Mouse (Mus musculus) brain, embryonic 14.5 days (tissue): ENCODE measurements around the gene Prrc2b.

Experiments
- CTCF ChIP-seq: fragments of 200-500 bp; IDR thresholded peaks from 2 replicates; pipeline ENCODE4 v1.5.1; 2012; ENCODE audit warnings: inconsistent platforms, mild to moderate bottlenecking, moderate library complexity, borderline replicate concordance; ENCODE audit not compliant: insufficient read depth, insufficient read length; ENCODE audit errors: extremely low read depth
- POLR2A ChIP-seq: fragments of 200-500 bp; IDR thresholded peaks from 2 replicates; pipeline ENCODE4 v1.6.1; 2012; ENCODE audit warnings: mild to moderate bottlenecking, inconsistent platforms, borderline replicate concordance; ENCODE audit not compliant: poor library complexity, insufficient read depth, insufficient read length, severe bottlenecking; ENCODE audit errors: extremely low read depth

DNA sequence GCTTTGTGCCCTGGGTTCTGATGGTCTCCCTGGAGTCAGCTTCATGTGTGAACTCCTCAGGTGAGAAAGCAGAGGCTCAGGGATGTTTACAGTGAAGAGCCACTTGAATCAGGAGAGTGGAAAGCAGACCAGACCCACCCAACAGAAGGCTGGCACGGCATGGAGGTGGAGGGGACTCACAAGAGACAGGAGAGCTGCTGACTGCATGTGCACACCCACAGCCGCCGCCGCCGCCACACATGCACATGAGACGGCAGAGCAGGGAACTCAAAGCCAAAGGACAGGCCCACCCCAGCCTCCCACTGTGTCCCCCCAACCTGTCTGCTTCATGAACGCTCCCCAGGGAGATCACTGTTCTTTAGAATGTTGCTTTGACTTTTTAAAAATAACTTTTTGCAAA lies 46.8 kb upstream of the Prrc2b start:
- TF ChIP-seq CTCF (no peak), POLR2A (no peak)
